Mouse (Mus musculus) embryonic facial prominence, embryonic 14.5 days (tissue): ENCODE measurements around the gene Nsf. TPM values are rescaled to one million over a fixed set of nuclear protein-coding genes. Genes with fewer than 3 reads are reported as not detected.

Source experiments
- ATAC-seq: fragments of 200-750 bp; cut with Nextera tagmentation; 2 replicates; pipeline ENCODE4 v1.8.0; 2017; ENCODE audit warnings: low read depth, moderate number of reproducible peaks, moderate TSS enrichment
- DNase-seq: peaks from one replicate; pipeline ENCODE4 v3.0.0-alpha.2; 2015; ENCODE audit warnings: low spot score
- H3K27ac ChIP-seq: fragments of 300-500 bp; sonication (generic); replicated peaks from 2 replicates; pipeline ENCODE4 v1.5.1; 2014; ENCODE audit warnings: low read depth, mild to moderate bottlenecking, low read length, moderate library complexity
- H3K27me3 ChIP-seq: fragments of 300-500 bp; sonication (generic); replicated peaks from 2 replicates; pipeline ENCODE4 v1.6.1; 2014; ENCODE audit warnings: low read length; ENCODE audit not compliant: control insufficient read depth, insufficient read depth
- H3K36me3 ChIP-seq: fragments of 300-500 bp; sonication (generic); 2 replicates; pipeline ENCODE4 v1.6.1; 2014; ENCODE audit warnings: low read length, mixed read lengths; ENCODE audit not compliant: control insufficient read depth, insufficient read depth
- H3K4me1 ChIP-seq: fragments of 300-500 bp; sonication (generic); 2 replicates; pipeline ENCODE4 v1.6.1; 2014; ENCODE audit warnings: antibody characterized with exemption, low read length; ENCODE audit not compliant: control insufficient read depth, insufficient read depth
- H3K4me2 ChIP-seq: fragments of 300-500 bp; sonication (generic); 2 replicates; pipeline ENCODE4 v1.6.1; 2014; ENCODE audit warnings: low read depth, mild to moderate bottlenecking, low read length, moderate library complexity, mixed read lengths
- H3K4me3 ChIP-seq: fragments of 300-500 bp; sonication (generic); 2 replicates; pipeline ENCODE4 v1.5.1; 2014; ENCODE audit warnings: low read depth, mild to moderate bottlenecking, low read length
- H3K9ac ChIP-seq: fragments of 300-500 bp; sonication (generic); 2 replicates; pipeline ENCODE4 v1.6.1; 2014; ENCODE audit warnings: low read depth, mild to moderate bottlenecking, low read length, moderate library complexity, mixed read lengths
- H3K9me3 ChIP-seq: fragments of 300-500 bp; sonication (generic); 2 replicates; pipeline ENCODE4 v1.6.1; 2016; ENCODE audit warnings: low read length; ENCODE audit not compliant: control insufficient read depth
- WGBS: fragments of 180-500 bp; shearing (Covaris S2); extraction: QIAGEN DNeasy Blood & Tissue Kit; methylation state at CpG from one replicate; pipeline ENCODE4 v1.1.7; 2014; 5-methylcytosine and 5-hydroxymethylcytosine counted together
- polyA plus RNA-seq: library from polyadenylated mRNA; unstranded; fragments of >200 nt; fragmentation: Nextera tagmentation; extraction: Ambion mirVana; gene quantifications from 2 replicates; pipeline ENCODE4 v1.2.1, GENCODE M21; 2014

Gene Nsf
- polyA plus RNA-seq, 1 experiment from 2014 or later, result 39.9 TPM

- 82% methylated on average over 3 of the region's 3 CpGs for WGBS
These were observed 122.1 kb downstream of the Nsf start for GRCm38 (mm10) chr11:103831766-103832165.

GRCm38 (mm10) chr11:103830476-103830875 lies 123.4 kb downstream of the Nsf start:
- Histone ChIP-seq H3K9ac (no peak overlapping the region), H3K9me3 (no peaks in the 10 kb centered on the region), H3K27me3 (no peaks in the 10 kb centered on the region), H3K4me1 (no peaks in the 10 kb centered on the region), H3K4me2 (no peak overlapping the region), H3K4me3 (no peak overlapping the region), H3K27ac (no peak overlapping the region), H3K36me3 (peaks cover 20% of the 10 kb centered on the region)
- DNase-seq (no peak), ATAC-seq (no peak)
- 88% methylated on average over 9 of the region's 9 CpGs for WGBS

More at GRCm38 (mm10) chr11:103831766-103832165, 122.1 kb downstream of the Nsf start:
- DNase-seq (no peak), ATAC-seq (no peak)
- peaks cover 13% of the 10 kb centered on the region for H3K36me3 ChIP-seq
- no peaks in the 10 kb centered on the region for H3K4me1 ChIP-seq
- no peaks in the 10 kb centered on the region for H3K9me3 ChIP-seq
- no peak overlapping the region for H3K4me3 ChIP-seq
- H3K27me3 ChIP-seq, result no peaks in the 10 kb centered on the region
- no peak overlapping the region for H3K4me2 ChIP-seq
- H3K9ac ChIP-seq, result no peak overlapping the region
- H3K27ac ChIP-seq, result no peak overlapping the region

- H3K9me3 ChIP-seq, result no peaks in the 10 kb centered on the region
- no peaks in the 10 kb centered on the region for H3K27me3 ChIP-seq
- ATAC-seq (no peak), DNase-seq (no peak)
- no peak overlapping the region for H3K4me2 ChIP-seq
- peaks cover 23% of the 10 kb centered on the region for H3K36me3 ChIP-seq
- H3K4me1 ChIP-seq, result no peaks in the 10 kb centered on the region
- no peak overlapping the region for H3K4me3 ChIP-seq
- H3K9ac ChIP-seq, result no peak overlapping the region
- 70% methylated on average over 4 of the region's 4 CpGs for WGBS
- no peak overlapping the region for H3K27ac ChIP-seq
These were observed 123.9 kb downstream of the Nsf start for GRCm38 (mm10) chr11:103829956-103830355.

- no peak overlapping the region for H3K4me3 ChIP-seq
- DNase-seq, result no peak
- H3K4me1 ChIP-seq, result no peaks in the 10 kb centered on the region
- H3K36me3 ChIP-seq, result peaks cover 24% of the 10 kb centered on the region
- H3K9ac ChIP-seq, result no peak overlapping the region
- WGBS, result 82% methylated on average over 7 of the region's 7 CpGs
- no peak overlapping the region for H3K27ac ChIP-seq
- no peak for ATAC-seq
- no peak overlapping the region for H3K4me2 ChIP-seq
- no peaks in the 10 kb centered on the region for H3K9me3 ChIP-seq
- no peaks in the 10 kb centered on the region for H3K27me3 ChIP-seq
These were observed 125.0 kb downstream of the Nsf start for GRCm38 (mm10) chr11:103828866-103829265.

GRCm38 (mm10) chr11:103827201-103827600 lies 126.7 kb downstream of the Nsf start:
- peaks cover 38% of the 10 kb centered on the region for H3K36me3 ChIP-seq
- H3K27ac ChIP-seq, result no peak overlapping the region
- 95% methylated on average over 6 of the region's 6 CpGs for WGBS
- no peak overlapping the region for H3K4me2 ChIP-seq
- no peak for ATAC-seq
- H3K4me3 ChIP-seq, result no peak overlapping the region
- no peak for DNase-seq
- no peak overlapping the region for H3K9ac ChIP-seq
- no peaks in the 10 kb centered on the region for H3K4me1 ChIP-seq
- H3K27me3 ChIP-seq, result no peaks in the 10 kb centered on the region
- no peaks in the 10 kb centered on the region for H3K9me3 ChIP-seq

GRCm38 (mm10) chr11:103816719-103817118 lies 137.1 kb downstream of the Nsf start:
- no peak for ATAC-seq

GRCm38 (mm10) chr11:103815986-103816385 lies 137.9 kb downstream of the Nsf start:
- Histone ChIP-seq H3K4me1 (no peaks in the 10 kb centered on the region), H3K9me3 (no peaks in the 10 kb centered on the region), H3K4me2 (no peak overlapping the region), H3K27me3 (peaks cover 25% of the 10 kb centered on the region), H3K9ac (no peak overlapping the region), H3K4me3 (no peak overlapping the region), H3K36me3 (peaks cover 1% of the 10 kb centered on the region; the same call in 1 of the 2 replicates), H3K27ac (no peak overlapping the region)
- DNase-seq (no peak), ATAC-seq (no peak)
- WGBS, result 68% methylated on average over 13 of the region's 13 CpGs

More at GRCm38 (mm10) chr11:103816719-103817118, 137.1 kb downstream of the Nsf start:
- H3K4me1 ChIP-seq, result no peaks in the 10 kb centered on the region
- H3K4me2 ChIP-seq, result no peak overlapping the region
- peaks cover 17% of the 10 kb centered on the region for H3K27me3 ChIP-seq
- H3K4me3 ChIP-seq, result no peak overlapping the region
- no peak overlapping the region for H3K9ac ChIP-seq
- no peak for DNase-seq
- 86% methylated on average over 8 of the region's 8 CpGs for WGBS
- no peak overlapping the region for H3K27ac ChIP-seq
- H3K9me3 ChIP-seq, result no peaks in the 10 kb centered on the region
- H3K36me3 ChIP-seq, result peaks cover 7% of the 10 kb centered on the region; the same call in 1 of the 2 replicates

GRCm38 (mm10) chr11:103814808-103815207 lies 139.0 kb downstream of the Nsf start:
- Histone ChIP-seq H3K9ac (no peak overlapping the region), H3K4me1 (0 out of 2 replicates have a peak, but pooled peaks cover 4% of the 10 kb centered on the region), H3K4me3 (no peak overlapping the region), H3K36me3 (no peaks in the 10 kb centered on the region), H3K27ac (no peak overlapping the region), H3K4me2 (no peak overlapping the region), H3K9me3 (no peaks in the 10 kb centered on the region), H3K27me3 (peaks cover 36% of the 10 kb centered on the region)
- 47% methylated on average over 3 of the region's 3 CpGs for WGBS
- ATAC-seq, result no peak
- DNase-seq, result no peak

- Histone ChIP-seq H3K27ac (no peak overlapping the region), H3K4me3 (no peak overlapping the region), H3K36me3 (no peaks in the 10 kb centered on the region), H3K4me2 (no peak overlapping the region), H3K4me1 (peaks cover 8% of the 10 kb centered on the region; the same call in 1 of the 2 replicates), H3K9me3 (no peaks in the 10 kb centered on the region), H3K9ac (no peak overlapping the region), H3K27me3 (peaks cover 58% of the 10 kb centered on the region)
- WGBS, result 47% methylated on average over 24 of the region's 25 CpGs
- DNase-seq (no peak), ATAC-seq (no peak)
These were observed 142.6 kb downstream of the Nsf start for GRCm38 (mm10) chr11:103811246-103811645.
